Mouse (Mus musculus): Measurements from ENCODE around the gene Drd5.

DNA sequence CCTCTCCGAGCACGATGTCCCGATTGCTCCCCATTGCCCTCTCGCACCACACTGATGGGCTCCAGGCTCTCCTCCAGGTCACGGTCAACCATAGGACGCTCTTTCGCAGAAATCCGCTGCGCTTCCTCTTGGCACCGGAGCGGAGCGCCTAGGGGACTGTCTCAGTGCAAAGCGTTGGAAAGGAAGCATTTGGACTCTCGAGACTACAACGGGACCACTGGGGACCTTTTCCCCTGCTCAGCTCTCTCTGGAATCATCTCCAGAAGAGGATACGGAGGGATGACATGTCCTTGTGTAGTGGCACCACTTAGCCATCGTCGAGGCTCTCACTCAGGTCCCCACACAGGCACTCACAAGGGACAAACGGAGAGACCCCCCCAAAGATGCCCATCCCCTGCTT is 42.7 kb upstream of the Drd5 start:
- TF ChIP-seq CTCF (IDR thresholded peaks at IDR 0.05; ENCODE audit: low read depth) (no peak), EP300 (optimal IDR thresholded peaks at IDR 0.05) (no peak)

Measured in stomach, postnatal 0 days (tissue).